Mouse (Mus musculus): ENCODE data around the gene Snrnp35. TPM values are rescaled to one million over a fixed set of nuclear protein-coding genes. Genes with fewer than 3 reads are reported as not detected.

The Snrnp35 gene
- polyA plus RNA-seq, 1 experiment from 2014 or later: 11.7 TPM

DNA sequence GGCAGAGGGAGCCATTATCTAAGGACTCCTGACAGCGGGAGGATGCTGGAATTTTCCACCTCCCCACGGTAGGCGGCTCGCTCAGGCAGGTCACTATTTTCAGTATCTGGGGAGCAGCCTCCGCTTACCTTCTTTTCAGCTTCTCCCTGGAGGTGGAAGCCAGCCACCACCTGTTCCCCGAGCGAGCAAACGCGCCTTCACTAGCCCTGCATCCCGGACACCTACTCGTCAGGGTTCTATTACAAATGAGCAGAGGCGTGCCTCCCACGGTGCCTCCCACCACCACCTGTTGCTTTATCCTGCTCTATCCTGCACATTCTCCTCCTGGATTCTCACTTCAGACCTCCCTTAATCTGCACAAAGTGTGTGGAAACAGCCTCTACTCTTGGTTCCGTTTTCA lies 20.8 kb downstream of the Snrnp35 start:
- H3K36me3 ChIP-seq (ENCODE audit: insufficient read depth, low read length): peaks cover 13% of the 10 kb centered on the region; the same call in 1 of the 2 replicates
- WGBS: 76% methylated on average over 14 of the region's 14 CpGs

DNA sequence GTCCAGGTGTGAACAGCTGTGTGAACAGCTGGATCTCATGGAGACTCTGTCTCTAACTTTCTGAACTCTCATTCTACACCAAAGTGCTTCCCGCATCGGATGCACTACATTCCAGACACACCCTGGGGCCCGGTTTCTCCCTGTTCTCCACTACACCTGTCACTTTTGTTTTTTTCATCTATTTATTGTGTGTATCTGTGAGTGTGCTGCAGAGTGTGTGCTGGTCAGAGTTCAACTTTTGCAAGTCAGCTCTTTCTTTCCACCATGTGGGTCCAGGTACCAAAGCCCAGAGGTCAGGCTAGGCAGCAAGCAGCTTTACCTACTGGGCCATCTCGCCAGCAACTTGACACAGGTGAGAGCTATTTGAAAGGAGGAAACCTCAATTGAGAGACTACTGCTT lies 22.3 kb downstream of the Snrnp35 start:
- Histone ChIP-seq H3K4me1 (ENCODE audit: insufficient read depth, low read depth, low read length) (no peaks in the 10 kb centered on the region; the same call in 1 of the 2 replicates), H3K36me3 (ENCODE audit: insufficient read depth, low read length) (peaks cover 13% of the 10 kb centered on the region; the same call in 1 of the 2 replicates), H3K27ac (ENCODE audit: low read length) (no peak overlapping the region), H3K27me3 (replicated peaks; ENCODE audit: insufficient read depth, low read length) (no peaks in the 10 kb centered on the region), H3K4me2 (replicated peaks; ENCODE audit: low read depth, low read length) (no peak overlapping the region), H3K4me3 (ENCODE audit: low read depth, low read length) (no peak overlapping the region), H3K9ac (replicated peaks; ENCODE audit: low read depth) (no peak overlapping the region), H3K9me3 (ENCODE audit: low read length) (no peaks in the 10 kb centered on the region)
- 81% methylated on average over 4 of the region's 4 CpGs for WGBS
- no peak for DNase-seq (ENCODE audit: low spot score)
- no peak for ATAC-seq
- TF ChIP-seq EP300 (IDR thresholded peaks at IDR 0.05) (no peak), CTCF (IDR thresholded peaks at IDR 0.05) (no peak)

More for the DNA sequence above, 20.8 kb downstream of the Snrnp35 start:
- no peak overlapping the region for H3K4me3 ChIP-seq (ENCODE audit: low read depth, low read length)
- TF ChIP-seq CTCF (IDR thresholded peaks at IDR 0.05) (no peak), EP300 (IDR thresholded peaks at IDR 0.05) (no peak)
- H3K9me3 ChIP-seq (ENCODE audit: low read length): no peaks in the 10 kb centered on the region
- ATAC-seq (no peak), DNase-seq (ENCODE audit: low spot score) (no peak)
- H3K27ac ChIP-seq (ENCODE audit: low read length): no peak overlapping the region
- H3K4me1 ChIP-seq (ENCODE audit: insufficient read depth, low read depth, low read length): peaks cover 2% of the 10 kb centered on the region; the same call in 1 of the 2 replicates
- H3K27me3 ChIP-seq (replicated peaks; ENCODE audit: insufficient read depth, low read length): no peaks in the 10 kb centered on the region
- H3K9ac ChIP-seq (replicated peaks; ENCODE audit: low read depth): no peak overlapping the region
- no peak overlapping the region for H3K4me2 ChIP-seq (replicated peaks; ENCODE audit: low read depth, low read length)

- ATAC-seq (peak; percentile 24), DNase-seq (ENCODE audit: low spot score) (peak; percentile 60)
- Histone ChIP-seq H3K9ac (replicated peaks; ENCODE audit: low read depth) (no peak overlapping the region; the same call in 1 of the 2 replicates), H3K4me2 (replicated peaks; ENCODE audit: low read depth, low read length) (no peak overlapping the region), H3K9me3 (ENCODE audit: low read length) (no peaks in the 10 kb centered on the region), H3K27me3 (replicated peaks; ENCODE audit: insufficient read depth, low read length) (no peaks in the 10 kb centered on the region), H3K27ac (ENCODE audit: low read length) (peak overlapping the region; percentile 60), H3K4me3 (ENCODE audit: low read depth, low read length) (no peak overlapping the region), H3K4me1 (ENCODE audit: insufficient read depth, low read depth, low read length) (no peaks in the 10 kb centered on the region; the same call in 1 of the 2 replicates), H3K36me3 (ENCODE audit: insufficient read depth, low read length) (peaks cover 13% of the 10 kb centered on the region; the same call in 1 of the 2 replicates)
- peak; percentile 48; the same call in 1 of the 2 replicates for TF ChIP-seq EP300 (IDR thresholded peaks at IDR 0.05)
- TF ChIP-seq CTCF (IDR thresholded peaks at IDR 0.05): no peak; the same call in 1 of the 2 replicates
- WGBS: 28% methylated on average over 10 of the region's 10 CpGs
Measured at GRCm38 (mm10) chr5:124506731-124507359, 23.9 kb downstream of the Snrnp35 start.

DNA sequence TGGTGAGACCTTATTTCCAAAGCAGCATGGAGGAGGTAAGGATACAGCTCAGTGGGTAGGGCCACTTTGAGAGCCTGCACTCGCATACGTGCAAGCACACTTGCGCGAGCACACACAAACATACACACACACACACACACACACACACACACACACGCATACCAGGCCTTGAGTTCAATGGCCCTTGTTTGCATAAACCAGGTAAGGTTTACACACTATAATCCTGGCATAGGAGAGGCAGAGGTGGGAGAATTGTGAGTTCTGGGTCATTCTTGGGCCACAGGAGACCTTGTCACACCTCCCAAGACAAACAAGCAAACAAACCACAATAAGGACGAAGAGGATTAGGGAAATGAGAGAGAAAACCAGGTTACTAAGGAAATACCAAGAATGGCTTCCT lies 26.3 kb downstream of the Snrnp35 start:
- no peak overlapping the region for H3K4me2 ChIP-seq (replicated peaks; ENCODE audit: low read depth, low read length)
- no peak overlapping the region for H3K4me3 ChIP-seq (ENCODE audit: low read depth, low read length)
- peak overlapping the region; percentile 88 for H3K27ac ChIP-seq (ENCODE audit: low read length)
- H3K4me1 ChIP-seq (ENCODE audit: insufficient read depth, low read depth, low read length): no peaks in the 10 kb centered on the region; the same call in 1 of the 2 replicates
- ATAC-seq (peak; percentile 50), DNase-seq (ENCODE audit: low spot score) (peak; percentile 66)
- no peak overlapping the region for H3K9ac ChIP-seq (replicated peaks; ENCODE audit: low read depth)
- H3K36me3 ChIP-seq (ENCODE audit: insufficient read depth, low read length): peaks cover 7% of the 10 kb centered on the region
- no peaks in the 10 kb centered on the region for H3K27me3 ChIP-seq (replicated peaks; ENCODE audit: insufficient read depth, low read length)
- 55% methylated on average over 6 of the region's 6 CpGs for WGBS
- no peaks in the 10 kb centered on the region for H3K9me3 ChIP-seq (ENCODE audit: low read length)
- TF ChIP-seq EP300 (IDR thresholded peaks at IDR 0.05) (no peak), CTCF (IDR thresholded peaks at IDR 0.05) (no peak)

DNA sequence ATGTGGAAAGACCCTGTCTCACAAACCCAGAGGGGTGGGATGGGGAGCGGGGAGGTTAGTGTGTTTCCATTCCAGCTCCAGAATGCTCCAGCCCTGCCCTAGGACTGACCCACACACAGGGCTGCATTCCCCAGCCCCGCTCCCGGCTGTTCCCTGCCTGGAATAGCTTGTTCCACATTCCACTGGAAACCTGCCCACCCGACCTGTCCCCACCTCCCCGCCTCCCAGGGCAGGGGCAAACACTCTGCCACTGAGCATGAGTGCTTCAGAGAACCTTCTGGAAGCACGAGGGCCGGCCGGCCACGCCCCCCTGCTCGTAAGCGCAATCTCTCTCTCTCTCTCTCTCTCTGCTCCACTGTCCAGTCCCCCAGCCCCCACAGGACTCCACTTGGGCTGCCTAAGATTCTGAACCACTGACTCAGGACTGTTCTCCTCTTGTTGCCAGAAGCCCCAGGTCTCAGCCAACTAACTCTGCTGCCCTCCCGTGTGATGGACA lies 26.9 kb downstream of the Snrnp35 start:
- TF ChIP-seq CTCF (IDR thresholded peaks at IDR 0.05) (no peak), EP300 (IDR thresholded peaks at IDR 0.05) (peak; percentile 82)
- DNase-seq (ENCODE audit: low spot score) (peak; percentile 95), ATAC-seq (peak; percentile 96)
- WGBS: 49% methylated on average over 11 of the region's 12 CpGs
- Histone ChIP-seq H3K9ac (replicated peaks; ENCODE audit: low read depth) (no peak overlapping the region), H3K4me1 (ENCODE audit: insufficient read depth, low read depth, low read length) (no peaks in the 10 kb centered on the region; the same call in 1 of the 2 replicates), H3K27me3 (replicated peaks; ENCODE audit: insufficient read depth, low read length) (no peaks in the 10 kb centered on the region), H3K36me3 (ENCODE audit: insufficient read depth, low read length) (peaks cover 10% of the 10 kb centered on the region), H3K9me3 (ENCODE audit: low read length) (no peaks in the 10 kb centered on the region), H3K4me3 (ENCODE audit: low read depth, low read length) (no peak overlapping the region), H3K27ac (ENCODE audit: low read length) (peak overlapping the region; percentile 88), H3K4me2 (replicated peaks; ENCODE audit: low read depth, low read length) (no peak overlapping the region)

DNA sequence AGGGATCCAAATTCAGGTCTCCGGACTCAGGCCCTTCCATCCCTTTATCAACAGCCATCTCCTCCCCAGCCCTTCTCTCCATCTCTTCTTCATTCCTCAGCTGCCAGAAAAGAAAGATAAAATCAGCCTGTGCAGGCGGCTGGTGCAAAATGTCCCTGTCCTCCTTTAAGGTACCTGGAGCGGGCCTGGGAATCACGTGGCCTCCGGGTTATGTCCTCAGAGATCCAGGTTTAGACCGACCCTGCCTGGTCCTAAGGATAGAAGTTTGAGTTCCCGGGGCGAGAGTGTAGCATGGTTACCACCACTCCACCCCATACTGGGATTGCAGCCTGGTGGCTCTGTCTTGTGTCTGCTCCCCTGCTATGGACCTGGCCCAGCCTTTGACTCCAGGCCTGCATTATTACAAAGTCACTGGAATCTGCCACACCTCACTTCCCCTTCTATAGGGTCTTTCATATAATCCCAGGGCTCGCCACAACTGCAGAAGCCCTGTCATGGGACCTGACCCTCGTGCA lies 27.7 kb downstream of the Snrnp35 start:
- ATAC-seq (no peak), DNase-seq (ENCODE audit: low spot score) (no peak)
- H3K27me3 ChIP-seq (replicated peaks; ENCODE audit: insufficient read depth, low read length): no peaks in the 10 kb centered on the region
- H3K9ac ChIP-seq (replicated peaks; ENCODE audit: low read depth): no peak overlapping the region
- no peak overlapping the region for H3K4me3 ChIP-seq (ENCODE audit: low read depth, low read length)
- no peak overlapping the region for H3K4me2 ChIP-seq (replicated peaks; ENCODE audit: low read depth, low read length)
- peak overlapping the region; percentile 69 for H3K27ac ChIP-seq (ENCODE audit: low read length)
- no peaks in the 10 kb centered on the region; the same call in 1 of the 2 replicates for H3K4me1 ChIP-seq (ENCODE audit: insufficient read depth, low read depth, low read length)
- H3K36me3 ChIP-seq (ENCODE audit: insufficient read depth, low read length): peaks cover 10% of the 10 kb centered on the region
- TF ChIP-seq CTCF (IDR thresholded peaks at IDR 0.05) (no peak), EP300 (IDR thresholded peaks at IDR 0.05) (no peak)
- no peaks in the 10 kb centered on the region for H3K9me3 ChIP-seq (ENCODE audit: low read length)
- 79% methylated on average over 10 of the region's 10 CpGs for WGBS
